Mouse (Mus musculus): ENCODE data around the gene Ttc33.

GRCm38 (mm10) chr15:5144021-5144778, 41.1 kb upstream of the Ttc33 start:
- no peak for TF ChIP-seq GATA1 (IDR thresholded peaks at IDR 0.05; ENCODE audit: low read length)
- no peak for TF ChIP-seq TAL1 (IDR thresholded peaks at IDR 0.05; ENCODE audit: low read length)
